In the genomic region with DNA sequence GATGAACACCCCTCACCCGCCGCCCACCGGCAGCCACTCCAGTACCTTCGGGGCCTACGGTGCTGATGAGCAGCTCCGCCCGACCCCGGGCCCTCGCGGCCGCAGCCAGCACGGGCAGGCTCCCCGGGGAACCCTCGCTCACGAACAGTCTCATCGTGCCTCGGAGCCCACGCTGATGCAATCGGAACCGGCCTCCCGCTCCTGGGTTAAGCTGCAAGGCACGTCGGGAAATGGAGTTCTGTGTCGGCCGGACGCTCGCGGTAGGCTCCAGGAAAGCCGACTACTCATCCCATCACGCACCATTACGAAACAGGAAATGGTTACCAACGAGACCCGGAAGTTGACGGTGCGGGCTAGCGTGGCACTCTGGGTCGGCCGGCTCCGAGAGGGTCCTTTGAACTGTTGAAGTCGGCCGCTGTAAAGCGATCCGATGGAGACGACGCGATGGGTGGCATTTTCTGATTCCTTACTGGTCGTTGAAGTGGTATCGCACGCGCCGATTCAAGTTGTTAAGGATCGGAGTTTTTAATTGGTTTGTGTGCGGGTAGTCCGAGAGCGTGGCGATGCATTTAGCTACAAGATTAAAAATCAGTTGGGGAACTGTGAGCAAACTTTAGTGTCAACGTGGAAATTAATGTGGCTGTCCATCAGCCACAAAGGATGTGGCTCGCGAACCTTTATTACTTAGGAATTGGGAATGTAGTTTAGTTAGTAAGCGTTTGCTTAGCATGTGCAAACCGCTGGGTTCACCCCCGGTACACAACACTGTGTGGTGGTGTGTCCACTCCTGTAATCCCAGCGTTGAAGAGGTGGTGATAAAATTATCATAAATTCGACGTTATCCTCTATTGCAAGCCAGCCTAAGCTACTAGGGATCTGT, we compare ENCODE assay signal across 8 mouse cellular contexts. TPM values are rescaled to one million over a fixed set of nuclear protein-coding genes. Genes with fewer than 3 reads are reported as not detected.
DNase-seq lines count a peak whose midpoint lies in the region; ATAC-seq lines count a peak whose summit lies in the region.

A gene (minus strand): TSS at position 311 of the 880 bp plus-strand sequence.

- H3K27ac ChIP-seq in heart, embryonic 13.5 days (replicated peaks): peak within 1 kb of the TSS; percentile 70
- peak within 1 kb of the TSS; percentile 92 for H3K27ac ChIP-seq in liver, embryonic 12.5 days
- H3K27ac ChIP-seq in stomach, embryonic 15.5 days: peak within 1 kb of the TSS; percentile 81

- H3K4me1 ChIP-seq in heart, embryonic 13.5 days: peaks cover 19% of the 10 kb centered on the region
- peaks cover 30% of the 10 kb centered on the region for H3K4me1 ChIP-seq in liver, embryonic 12.5 days
- H3K4me1 ChIP-seq in stomach, embryonic 15.5 days: peaks cover 10% of the 10 kb centered on the region; the same call in 1 of the 2 replicates

- ATAC-seq in erythroid progenitor cell, adult 5-6 weeks (replicated peaks; ENCODE audit: low FRiP score, poor library complexity, severe bottlenecking): peak; percentile 90
- ATAC-seq in heart, embryonic 13.5 days (ENCODE audit: extremely low read depth, insufficient number of reproducible peaks, low FRiP score, low TSS enrichment): peak; percentile 89
- ATAC-seq in liver, embryonic 12.5 days: peak; percentile 94
- ATAC-seq in stomach, embryonic 15.5 days (ENCODE audit: insufficient read depth, low FRiP score, low read depth): peak; percentile 97

- no peaks in the 10 kb centered on the region for H3K9me3 ChIP-seq in heart, embryonic 13.5 days
- no peaks in the 10 kb centered on the region for H3K9me3 ChIP-seq in liver, embryonic 12.5 days (replicated peaks)
- no peaks in the 10 kb centered on the region for H3K9me3 ChIP-seq in stomach, embryonic 15.5 days

- peak within 1 kb of the TSS; percentile 93 for H3K4me2 ChIP-seq in heart, embryonic 13.5 days
- peak within 1 kb of the TSS; percentile 90 for H3K4me2 ChIP-seq in liver, embryonic 12.5 days
- peak within 1 kb of the TSS; percentile 75 for H3K4me2 ChIP-seq in stomach, embryonic 15.5 days

- peak within 1 kb of the TSS; percentile 82 for H3K4me3 ChIP-seq in heart, embryonic 13.5 days
- H3K4me3 ChIP-seq in liver, embryonic 12.5 days: peak within 1 kb of the TSS; percentile 82
- peak within 1 kb of the TSS; percentile 79 for H3K4me3 ChIP-seq in stomach, embryonic 15.5 days (replicated peaks)

- peak; percentile 95 for DNase-seq in CD4-positive helper T cell, adult 2 months (ENCODE audit: low read depth, low spot score)
- DNase-seq in brain, embryonic 18.5 days (ENCODE audit: low read depth, low spot score): peak; percentile 92
- peak; percentile 95 for DNase-seq in kidney, postnatal 10 days
- peak; percentile 93 to 94 for DNase-seq in natural killer cell, adult 2 months (ENCODE audit: low spot score in 2 of 2)

- H3K27me3 ChIP-seq in heart, embryonic 13.5 days (replicated peaks): no peaks in the 10 kb centered on the region
- H3K27me3 ChIP-seq in liver, embryonic 12.5 days (replicated peaks): no peaks in the 10 kb centered on the region
- no peaks in the 10 kb centered on the region for H3K27me3 ChIP-seq in stomach, embryonic 15.5 days (replicated peaks)

- under 1% methylated on average over 65 of the region's 65 CpGs for WGBS in heart, embryonic 13.5 days
- under 1% methylated on average over 65 of the region's 65 CpGs for WGBS in liver, embryonic 12.5 days (ENCODE audit: insufficient replicate concordance)
- WGBS in stomach, embryonic 15.5 days: under 1% methylated on average over 65 of the region's 65 CpGs

- peaks cover 32% of the 10 kb centered on the region for H3K36me3 ChIP-seq in heart, embryonic 13.5 days
- H3K36me3 ChIP-seq in liver, embryonic 12.5 days: peaks cover 36% of the 10 kb centered on the region
- H3K36me3 ChIP-seq in stomach, embryonic 15.5 days: peaks cover 24% of the 10 kb centered on the region

- H3K9ac ChIP-seq in heart, embryonic 13.5 days: peak within 1 kb of the TSS; percentile 92
- H3K9ac ChIP-seq in liver, embryonic 12.5 days: peak within 1 kb of the TSS; percentile 95
- peak within 1 kb of the TSS; percentile 68 for H3K9ac ChIP-seq in stomach, embryonic 15.5 days

RNA-seq across cellular contexts. Expression of the gene that starts here (rescaled TPM):
- total RNA-seq in erythroid progenitor cell, adult 5-6 weeks (2015; ENCODE audit: low replicate concordance): 68.5 and 80.9 TPM in 2 replicates
- 86.0 and 98.9 TPM in 2 replicates for total RNA-seq in erythroid progenitor cell, adult 5-6 weeks (2017; ENCODE audit: low replicate concordance)
- 84.0 and 86.4 TPM in 2 replicates for polyA plus RNA-seq in heart, embryonic 13.5 days (2015; fragmentation: Nextera tagmentation; extraction: Ambion mirVana)
- 192 and 193 TPM in 2 replicates for polyA plus RNA-seq in liver, embryonic 12.5 days (2016; fragmentation: Nextera tagmentation; extraction: Ambion mirVana)
- 109 and 110 TPM in 2 replicates for polyA plus RNA-seq in stomach, embryonic 15.5 days (2015; fragmentation: Nextera tagmentation; extraction: Ambion mirVana)

Comparison
In these comparisons a context has a peak if more than half of its experiments do, and no peak if none do; other contexts are left out.
1. Peak in every context shown above with its lines: DNase-seq, ATAC-seq, H3K4me3 ChIP-seq and H3K27ac ChIP-seq.